Mouse (Mus musculus) kidney, adult 2 months (tissue): Measurements from ENCODE around the gene Armc5. TPM values are rescaled to one million over a fixed set of nuclear protein-coding genes. Genes with fewer than 3 reads are reported as not detected.

Experiments
- DNase-seq: peaks from one replicate; pipeline ENCODE4 v3.0.0; 2021
- H3K27ac ChIP-seq: fragments of 200-500 bp; 2 replicates; pipeline ENCODE4 v1.5.1; 2012; ENCODE audit warnings: low read depth, low read length, control low read depth, inconsistent platforms; ENCODE audit not compliant: insufficient read depth
- H3K27me3 ChIP-seq: fragments of 200-500 bp; replicated peaks from 2 replicates; pipeline ENCODE4 v1.6.1; 2012; ENCODE audit warnings: mild to moderate bottlenecking, moderate library complexity, low read length, inconsistent platforms; ENCODE audit not compliant: control insufficient read depth, insufficient read depth
- H3K36me3 ChIP-seq: fragments of 200-500 bp; 2 replicates; pipeline ENCODE4 v1.6.1; 2012; ENCODE audit warnings: mild to moderate bottlenecking, moderate library complexity, low read length, inconsistent platforms; ENCODE audit not compliant: control insufficient read depth, insufficient read depth
- H3K4me1 ChIP-seq: fragments of 200-500 bp; 2 replicates; pipeline ENCODE4 v1.6.1; 2011; ENCODE audit warnings: low read length; ENCODE audit not compliant: control insufficient read depth, insufficient read depth
- H3K4me3 ChIP-seq: fragments of 200-500 bp; 2 replicates; pipeline ENCODE4 v1.5.1; 2011; ENCODE audit warnings: mild to moderate bottlenecking, low read depth, low read length, control low read depth; ENCODE audit not compliant: insufficient read depth
- CTCF ChIP-seq: fragments of 200-500 bp; conservative IDR thresholded peaks from 2 replicates; pipeline ENCODE4 v1.5.1; 2011; ENCODE audit warnings: low read depth, mild to moderate bottlenecking, control low read depth, low read length, moderate library complexity, mixed read lengths; ENCODE audit not compliant: insufficient read depth, insufficient read length
- POLR2A ChIP-seq: fragments of 200-500 bp; IDR thresholded peaks from one replicate; pipeline ENCODE4 v1.6.1; 2011; ENCODE audit warnings: low read depth, low read length, control low read depth
- WGBS: fragments of 180-500 bp; shearing (Covaris S2); methylation state at CpG from one replicate; pipeline ENCODE4 v1.1.7; 2018; 5-methylcytosine and 5-hydroxymethylcytosine counted together
- polyA plus RNA-seq: library from polyadenylated mRNA; depleted of rRNA; stranded (reverse); fragments of >200 nt; gene quantifications from 2 replicates; pipeline ENCODE4 v1.2.3, GENCODE M21; 2012

Armc5 gene
- polyA plus RNA-seq, 1 experiment: 27.9 TPM

GRCm38 (mm10) chr7:128270431-128270850 lies 33.3 kb downstream of the Armc5 start:
- H3K27ac ChIP-seq: no peak overlapping the region
- no peak overlapping the region for H3K4me3 ChIP-seq
- no peak for DNase-seq
- H3K27me3 ChIP-seq: no peaks in the 10 kb centered on the region
- peaks cover 5% of the 10 kb centered on the region for H3K36me3 ChIP-seq
- H3K4me1 ChIP-seq: no peaks in the 10 kb centered on the region
- WGBS: 60% methylated on average over 13 of the region's 13 CpGs
- TF ChIP-seq CTCF (no peak), POLR2A (no peak)

DNA sequence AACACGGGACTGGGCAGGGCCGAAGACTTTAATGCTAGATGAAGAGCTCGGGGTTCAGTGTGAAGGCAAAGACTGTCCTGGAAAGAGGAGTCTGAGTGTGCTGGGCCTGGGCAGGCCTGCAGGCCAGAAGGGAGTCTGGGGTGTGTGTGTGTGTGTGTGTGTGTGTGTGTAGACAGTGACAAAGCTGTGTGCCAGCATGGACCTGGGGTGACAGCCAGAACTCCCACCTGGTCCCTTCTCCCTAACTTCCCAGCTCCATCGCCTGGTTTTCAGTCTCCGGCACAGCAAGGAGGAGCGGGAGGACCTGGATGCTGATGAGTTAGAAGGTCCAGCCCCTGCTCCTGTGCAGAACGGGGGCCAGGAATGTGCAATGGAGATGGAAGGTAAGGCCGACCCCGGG lies 34.4 kb downstream of the Armc5 start:
- H3K4me1 ChIP-seq: no peaks in the 10 kb centered on the region
- H3K36me3 ChIP-seq: peaks cover 5% of the 10 kb centered on the region
- WGBS: 89% methylated on average over 9 of the region's 9 CpGs
- no peaks in the 10 kb centered on the region for H3K27me3 ChIP-seq
- TF ChIP-seq CTCF (no peak), POLR2A (no peak)
- DNase-seq: no peak
- no peak overlapping the region for H3K27ac ChIP-seq
- no peak overlapping the region for H3K4me3 ChIP-seq

GRCm38 (mm10) chr7:128276051-128276450 lies 38.9 kb downstream of the Armc5 start:
- no peak for DNase-seq
- no peaks in the 10 kb centered on the region for H3K4me1 ChIP-seq
- no peak for TF ChIP-seq POLR2A
- TF ChIP-seq CTCF: no peak
- H3K27ac ChIP-seq: peak overlapping the region; percentile 67; the same call in 1 of the 2 replicates
- H3K4me3 ChIP-seq: no peak overlapping the region
- no peaks in the 10 kb centered on the region for H3K27me3 ChIP-seq
- WGBS: 74% methylated on average over 6 of the region's 6 CpGs
- peaks cover 5% of the 10 kb centered on the region for H3K36me3 ChIP-seq

DNA sequence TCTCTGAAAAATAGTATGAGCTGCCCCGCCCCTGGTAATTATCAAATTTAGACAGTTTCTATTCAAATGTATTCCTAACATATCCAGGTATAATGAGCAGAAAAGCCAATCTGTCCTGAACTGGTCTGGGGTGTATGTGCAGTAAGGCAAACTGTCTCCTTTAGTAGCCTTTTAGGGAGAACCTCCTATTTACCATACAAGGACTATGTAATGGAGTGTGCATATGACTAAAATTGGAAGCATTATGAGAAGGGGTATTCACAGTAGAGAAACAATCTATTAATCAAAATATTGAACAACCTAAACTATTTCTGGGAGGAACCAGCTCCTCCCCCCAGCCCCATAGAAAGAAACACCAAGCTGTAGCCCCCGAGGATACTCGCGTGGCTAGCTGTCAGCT lies 42.6 kb downstream of the Armc5 start:
- Histone ChIP-seq H3K27me3 (no peaks in the 10 kb centered on the region), H3K36me3 (no peaks in the 10 kb centered on the region; the same call in none of the 2 replicates), H3K4me3 (no peak overlapping the region), H3K4me1 (no peaks in the 10 kb centered on the region), H3K27ac (no peak overlapping the region)
- WGBS: 93% methylated on average over 4 of the region's 4 CpGs
- TF ChIP-seq POLR2A (no peak), CTCF (no peak)
- DNase-seq: no peak

- Histone ChIP-seq H3K4me3 (no peak overlapping the region), H3K27me3 (no peaks in the 10 kb centered on the region), H3K27ac (no peak overlapping the region), H3K4me1 (no peaks in the 10 kb centered on the region), H3K36me3 (no peaks in the 10 kb centered on the region; the same call in 1 of the 2 replicates)
- no peak for TF ChIP-seq POLR2A
- TF ChIP-seq CTCF: no peak
- 92% methylated on average over 11 of the region's 11 CpGs for WGBS
- no peak for DNase-seq
Observed at GRCm38 (mm10) chr7:128281765-128282164, 44.6 kb downstream of the Armc5 start.

DNA sequence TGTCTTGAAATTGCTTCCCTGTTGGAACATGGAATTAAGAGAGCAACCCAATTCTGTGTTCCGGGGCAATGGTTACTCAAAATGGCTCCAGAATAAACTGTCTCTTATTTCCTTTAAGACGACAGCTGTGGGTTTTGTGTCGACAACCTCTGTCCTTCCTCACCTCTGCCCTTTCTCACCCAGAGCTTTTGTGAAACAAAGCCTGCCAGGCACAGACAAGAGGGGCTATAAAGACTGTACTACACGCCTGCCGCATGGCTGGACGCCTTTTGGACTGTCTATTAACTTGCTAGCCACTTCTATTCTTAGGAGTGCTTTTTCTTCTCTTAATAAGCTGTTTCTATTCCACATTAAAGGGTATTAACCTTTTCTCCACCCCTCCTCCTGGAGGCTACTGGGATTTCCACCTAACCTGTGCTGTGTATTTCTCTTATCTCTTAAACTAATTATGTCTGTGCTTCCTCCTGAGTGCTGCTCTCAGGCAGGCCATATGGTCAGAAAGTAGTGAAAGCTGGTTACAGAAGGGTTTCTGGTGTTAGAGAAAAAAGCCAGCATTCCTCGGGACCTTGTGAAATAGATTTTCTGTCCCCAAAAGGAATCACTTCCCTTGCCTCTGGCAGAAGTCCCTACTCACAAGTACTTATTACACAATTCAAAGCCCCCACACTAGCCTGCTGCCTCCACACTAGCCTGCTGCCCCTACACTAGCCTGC lies 45.5 kb downstream of the Armc5 start:
- TF ChIP-seq CTCF: no peak
- TF ChIP-seq POLR2A: no peak
- Histone ChIP-seq H3K4me1 (no peaks in the 10 kb centered on the region), H3K27ac (no peak overlapping the region), H3K27me3 (no peaks in the 10 kb centered on the region), H3K4me3 (no peak overlapping the region), H3K36me3 (no peaks in the 10 kb centered on the region; the same call in 1 of the 2 replicates)
- 57% methylated on average over 7 of the region's 7 CpGs for WGBS
- DNase-seq: no peak

DNA sequence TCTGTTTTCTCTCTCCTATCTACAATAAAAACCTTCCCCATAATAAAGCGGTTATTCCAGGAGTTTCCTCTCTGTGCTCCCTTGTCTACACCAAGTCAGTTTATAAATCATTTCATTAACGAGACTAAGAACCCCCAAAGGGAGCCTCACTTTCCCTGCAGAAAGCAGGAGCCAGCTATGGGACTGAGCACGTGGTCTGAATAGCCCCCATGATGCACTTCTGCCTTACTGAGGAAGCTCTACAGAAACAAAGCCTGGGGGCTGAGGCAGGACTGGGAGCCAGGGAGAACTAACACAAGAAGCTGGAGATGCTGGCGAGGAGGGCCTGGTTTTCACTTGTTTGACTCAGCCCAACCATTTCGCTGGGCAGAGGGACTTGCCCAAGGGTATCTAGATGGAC lies 46.9 kb downstream of the Armc5 start:
- DNase-seq: no peak
- WGBS: 67% methylated on average over 5 of the region's 5 CpGs
- Histone ChIP-seq H3K36me3 (no peaks in the 10 kb centered on the region; the same call in 1 of the 2 replicates), H3K4me3 (no peak overlapping the region), H3K4me1 (peaks cover 4% of the 10 kb centered on the region; the same call in 1 of the 2 replicates), H3K27ac (no peak overlapping the region), H3K27me3 (no peaks in the 10 kb centered on the region)
- no peak for TF ChIP-seq POLR2A

DNA sequence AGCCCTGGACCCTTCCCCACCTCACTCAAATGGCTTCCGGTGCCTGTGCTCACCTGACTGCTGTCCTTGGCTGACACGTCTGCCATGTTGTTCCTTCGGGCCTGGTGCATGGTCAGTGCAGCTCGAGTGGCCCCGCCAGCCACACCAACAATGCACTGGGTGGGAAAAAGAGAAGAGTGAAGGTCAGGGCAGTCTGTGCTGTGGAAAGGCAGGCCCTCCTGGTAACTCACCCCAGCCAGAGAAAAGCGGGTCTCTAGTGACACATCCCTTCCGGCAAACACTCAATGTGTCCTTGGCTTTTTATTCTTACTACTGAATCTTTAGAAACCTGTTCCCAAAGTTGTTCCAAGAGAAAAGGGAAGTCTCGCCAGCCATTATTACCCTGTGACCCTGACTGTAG lies 47.9 kb downstream of the Armc5 start:
- H3K27me3 ChIP-seq: no peaks in the 10 kb centered on the region
- H3K4me1 ChIP-seq: peaks cover 5% of the 10 kb centered on the region; the same call in 1 of the 2 replicates
- WGBS: 87% methylated on average over 8 of the region's 8 CpGs
- no peak overlapping the region for H3K27ac ChIP-seq
- TF ChIP-seq POLR2A: no peak
- TF ChIP-seq CTCF: no peak
- DNase-seq: no peak
- no peak overlapping the region for H3K4me3 ChIP-seq
- no peaks in the 10 kb centered on the region; the same call in 1 of the 2 replicates for H3K36me3 ChIP-seq
